Mouse (Mus musculus): ENCODE measurements around the gene Ephb2.

Ephb2 gene

GRCm38 (mm10) chr4:136729574-136729973 is 106.2 kb downstream of the Ephb2 start:
- no peak for DNase-seq

GRCm38 (mm10) chr4:136726941-136727340 is 108.8 kb downstream of the Ephb2 start:
- no peak for DNase-seq

- DNase-seq, result no peak
These were observed 111.1 kb downstream of the Ephb2 start for GRCm38 (mm10) chr4:136724731-136725130.

- DNase-seq, result no peak
These were observed 113.3 kb downstream of the Ephb2 start for GRCm38 (mm10) chr4:136722361-136723082.

- no peak for DNase-seq
These were observed 113.9 kb downstream of the Ephb2 start for GRCm38 (mm10) chr4:136721937-136722336.

GRCm38 (mm10) chr4:136720025-136720424 is 115.8 kb downstream of the Ephb2 start:
- DNase-seq, result no peak

- no peak for DNase-seq
These were observed 117.4 kb downstream of the Ephb2 start for GRCm38 (mm10) chr4:136718193-136718986.

GRCm38 (mm10) chr4:136716561-136716972 is 119.2 kb downstream of the Ephb2 start:
- DNase-seq, result peak; percentile 69

- DNase-seq, result no peak
These were observed 121.3 kb downstream of the Ephb2 start for GRCm38 (mm10) chr4:136714530-136714929.

- no peak for DNase-seq
These were observed 121.9 kb downstream of the Ephb2 start for GRCm38 (mm10) chr4:136713889-136714288.

- no peak for DNase-seq
These were observed 122.4 kb downstream of the Ephb2 start for GRCm38 (mm10) chr4:136713431-136713830.

GRCm38 (mm10) chr4:136711985-136712768 is 123.6 kb downstream of the Ephb2 start:
- DNase-seq, result no peak

- no peak for DNase-seq
These were observed 125.4 kb downstream of the Ephb2 start for GRCm38 (mm10) chr4:136710345-136710744.

GRCm38 (mm10) chr4:136708956-136709355 is 126.8 kb downstream of the Ephb2 start:
- DNase-seq, result no peak

- DNase-seq, result no peak
These were observed 129.1 kb downstream of the Ephb2 start for GRCm38 (mm10) chr4:136706696-136707095.

GRCm38 (mm10) chr4:136705091-136705490 is 130.7 kb downstream of the Ephb2 start:
- DNase-seq, result no peak

- DNase-seq, result no peak
These were observed 131.2 kb downstream of the Ephb2 start for GRCm38 (mm10) chr4:136704551-136704950.

- DNase-seq, result no peak
These were observed 132.4 kb downstream of the Ephb2 start for GRCm38 (mm10) chr4:136703351-136703750.

- DNase-seq, result peak; percentile 87
These were observed 133.3 kb downstream of the Ephb2 start for GRCm38 (mm10) chr4:136702456-136702855.

- DNase-seq, result peak; percentile 73
These were observed 134.6 kb downstream of the Ephb2 start for GRCm38 (mm10) chr4:136701236-136701635.

GRCm38 (mm10) chr4:136699084-136699450 is 136.7 kb downstream of the Ephb2 start:
- DNase-seq, result peak; percentile 78

GRCm38 (mm10) chr4:136698404-136699083 is 137.2 kb downstream of the Ephb2 start:
- peak; percentile 91 for DNase-seq

GRCm38 (mm10) chr4:136697325-136697724 is 138.5 kb downstream of the Ephb2 start:
- peak; percentile 63 for DNase-seq
